Comparison of ENCODE assay signal across 19 mouse cellular contexts in genomic region chr5:118644511-118644910, GRCm38 (mm10).
DNase-seq lines count a peak whose midpoint lies in the region; ATAC-seq and TF ChIP-seq lines count a peak whose summit lies in the region.
"Had no signal": no experiment of that assay in that cellular context is flagged by ENCODE, and none has a peak within 500 bp of the region (broad histone marks: within the 10 kb centered on the region; RNA-seq: fewer than 3 reads in every experiment).

No protein-coding gene starts in this region.

- no peaks in the 10 kb centered on the region for H3K36me3 ChIP-seq in liver, embryonic 13.5 days
- no peaks in the 10 kb centered on the region for H3K36me3 ChIP-seq in splenic B cell, adult 2 months (ENCODE audit: control insufficient read depth, insufficient read depth, low read length, poor library complexity, severe bottlenecking)
- H3K36me3 ChIP-seq: embryonic facial prominence, embryonic 15.5 days; forebrain, embryonic 10.5 days; heart, embryonic 12.5 days; hindbrain, embryonic 15.5 days had no signal

- peaks cover 61% of the 10 kb centered on the region for H3K4me1 ChIP-seq in bone marrow macrophage, adult 2 months (ENCODE audit: control insufficient read depth, insufficient read depth, low read length)
- H3K4me1 ChIP-seq in liver, embryonic 13.5 days (replicated peaks), result peaks cover 83% of the 10 kb centered on the region

- H3K9ac ChIP-seq in liver, embryonic 13.5 days, result no peak overlapping the region
- H3K9ac ChIP-seq: embryonic facial prominence, embryonic 15.5 days; heart, embryonic 12.5 days; hindbrain, embryonic 15.5 days had no signal

- intact Hi-C loops in gastrocnemius, adult 2 months (cut with DNase I), result no loop called here

- no peaks in the 10 kb centered on the region for H3K9me3 ChIP-seq in liver, embryonic 13.5 days (replicated peaks)
- H3K9me3 ChIP-seq: embryonic facial prominence, embryonic 15.5 days; forebrain, embryonic 10.5 days; heart, embryonic 12.5 days; hindbrain, embryonic 15.5 days had no signal

- H3K4me3 ChIP-seq in gastrocnemius, adult 2 months, result no peak overlapping the region
- H3K4me3 ChIP-seq in bone marrow macrophage, adult 2 months (ENCODE audit: insufficient read depth, low read length), result peak overlapping the region; percentile 13
- H3K4me3 ChIP-seq in liver, embryonic 13.5 days (replicated peaks), result no peak overlapping the region
- H3K4me3 ChIP-seq: embryonic facial prominence, embryonic 15.5 days; erythroblast, embryonic 14.5 days; forebrain, embryonic 10.5 days; heart, embryonic 12.5 days; hindbrain, embryonic 15.5 days had no signal

- no peak for DNase-seq in gastrocnemius, adult 2 months
- DNase-seq in gastrocnemius, adult 8-10 months (ENCODE audit: low spot score in 2 of 2), result no peak
- DNase-seq in liver, embryonic 13.5 days, result no peak
- DNase-seq in splenic B cell, adult 2 months (ENCODE audit: low read depth, low spot score), result peak; percentile 29
- DNase-seq in cerebellum, postnatal 4 days (ENCODE audit: low spot score in 2 of 2), result no peak
- no peak for DNase-seq in kidney, adult 9 months
- DNase-seq: adrenal gland, postnatal 36 days; cerebellum, adult 11-12 months; cerebellum, adult 9-10 months; embryo, embryonic 11 days; gastrocnemius, postnatal 14 days; heart, postnatal 36 days had no signal

- TF ChIP-seq CTCF in gastrocnemius, adult 2 months (IDR thresholded peaks at IDR 0.05), result no peak
- TF ChIP-seq CTCF in bone marrow macrophage, adult 2 months (IDR thresholded peaks at IDR 0.05; ENCODE audit: low read depth, low read length), result no peak

- ATAC-seq in liver, embryonic 13.5 days (ENCODE audit: low read depth), result no peak
- ATAC-seq: forebrain, embryonic 14.5 days had no signal

- 55% methylated on average over 8 of the region's 8 CpGs for WGBS in liver, embryonic 13.5 days (ENCODE audit: insufficient replicate concordance)

- H3K4me2 ChIP-seq in liver, embryonic 13.5 days, result peak overlapping the region; percentile 42
- H3K4me2 ChIP-seq: embryonic facial prominence, embryonic 15.5 days; heart, embryonic 12.5 days; hindbrain, embryonic 15.5 days had no signal

- H3K27me3 ChIP-seq in liver, embryonic 13.5 days, result no peaks in the 10 kb centered on the region
- no peaks in the 10 kb centered on the region for H3K27me3 ChIP-seq in splenic B cell, adult 2 months (ENCODE audit: control insufficient read depth, insufficient read depth, low read length, poor library complexity, severe bottlenecking)
- H3K27me3 ChIP-seq: embryonic facial prominence, embryonic 15.5 days; heart, embryonic 12.5 days; hindbrain, embryonic 15.5 days had no signal

- no peak for TF ChIP-seq POLR2A in bone marrow macrophage, adult 2 months (IDR thresholded peaks at IDR 0.05; ENCODE audit: borderline replicate concordance, low read depth, low read length)

- peak overlapping the region; percentile 82 for H3K27ac ChIP-seq in gastrocnemius, adult 2 months
- peak overlapping the region; percentile 72 for H3K27ac ChIP-seq in bone marrow macrophage, adult 2 months (ENCODE audit: insufficient read depth, low read depth, low read length)
- peak overlapping the region; percentile 10; the same call in 1 of the 2 replicates for H3K27ac ChIP-seq in liver, embryonic 13.5 days
- H3K27ac ChIP-seq: embryonic facial prominence, embryonic 15.5 days; forebrain, embryonic 10.5 days; hindbrain, embryonic 15.5 days had no signal

Comparison
In these comparisons a context has a peak if more than half of its experiments do, and no peak if none do; other contexts are left out.
1. H3K27ac ChIP-seq: peak in every context shown above with its lines; median percentile 82 in gastrocnemius, adult 2 months; 72 in bone marrow macrophage, adult 2 months; 10 in liver, embryonic 13.5 days.